Mouse (Mus musculus) neural tube, embryonic 12.5 days (tissue): ENCODE results near the gene Pnkd. TPM values are rescaled to one million over a fixed set of nuclear protein-coding genes. Genes with fewer than 3 reads are reported as not detected.

ENCODE experiments used
- ATAC-seq: fragments of 200-750 bp; cut with Nextera tagmentation; 2 replicates; pipeline ENCODE4 v1.8.0; 2017; ENCODE audit warnings: low read depth, mild to moderate bottlenecking, moderate TSS enrichment, moderate library complexity; ENCODE audit not compliant: low FRiP score
- H3K27ac ChIP-seq: fragments of 300-500 bp; sonication (generic); 2 replicates; pipeline ENCODE4 v1.5.1; 2016
- H3K27me3 ChIP-seq: fragments of 300-500 bp; sonication (generic); replicated peaks from 2 replicates; pipeline ENCODE4 v1.6.1; 2016; ENCODE audit warnings: mild to moderate bottlenecking
- H3K36me3 ChIP-seq: fragments of 300-500 bp; sonication (generic); 2 replicates; pipeline ENCODE4 v1.6.1; 2016; ENCODE audit warnings: mild to moderate bottlenecking
- H3K4me1 ChIP-seq: fragments of 300-500 bp; sonication (generic); 2 replicates; pipeline ENCODE4 v1.6.1; 2016
- H3K4me2 ChIP-seq: fragments of 300-500 bp; sonication (generic); replicated peaks from 2 replicates; pipeline ENCODE4 v1.6.1; 2016; ENCODE audit warnings: mild to moderate bottlenecking
- H3K4me3 ChIP-seq: fragments of 300-500 bp; sonication (generic); 2 replicates; pipeline ENCODE4 v1.5.1; 2016
- H3K9ac ChIP-seq: fragments of 300-500 bp; sonication (generic); 2 replicates; pipeline ENCODE4 v1.6.1; 2016; ENCODE audit warnings: mild to moderate bottlenecking
- H3K9me3 ChIP-seq: fragments of 300-500 bp; sonication (generic); 2 replicates; pipeline ENCODE4 v1.6.1; 2016; ENCODE audit warnings: mild to moderate bottlenecking
- WGBS: fragments of 180-500 bp; shearing (Covaris S2); methylation state at CpG from one replicate; pipeline ENCODE4 v1.1.7; 2016; 5-methylcytosine and 5-hydroxymethylcytosine counted together
- polyA plus RNA-seq: library from polyadenylated mRNA; unstranded; fragments of >200 nt; fragmentation: Nextera tagmentation; extraction: Ambion mirVana; gene quantifications from 2 replicates; pipeline ENCODE4 v1.2.1, GENCODE M21; 2016

Gene Pnkd
- polyA plus RNA-seq, 1 experiment from 2014 or later = 104 TPM

- Histone ChIP-seq H3K36me3 (peaks cover 61% of the 10 kb centered on the region), H3K9me3 (no peaks in the 10 kb centered on the region), H3K9ac (no peak overlapping the region), H3K4me3 (no peak overlapping the region), H3K27ac (no peak overlapping the region), H3K4me1 (no peaks in the 10 kb centered on the region), H3K4me2 (no peak overlapping the region), H3K27me3 (no peaks in the 10 kb centered on the region)
- WGBS = 93% methylated on average over 4 of the region's 4 CpGs
- ATAC-seq = no peak
Observed at GRCm38 (mm10) chr1:74250096-74250495, 34.6 kb upstream of the Pnkd start.

GRCm38 (mm10) chr1:74255704-74256345, 28.9 kb upstream of the Pnkd start:
- H3K9me3 ChIP-seq = no peaks in the 10 kb centered on the region
- 95% methylated on average over 8 of the region's 8 CpGs for WGBS
- no peak for ATAC-seq
- peaks cover 84% of the 10 kb centered on the region for H3K36me3 ChIP-seq
- no peaks in the 10 kb centered on the region for H3K4me1 ChIP-seq
- H3K9ac ChIP-seq = no peak overlapping the region
- no peak overlapping the region for H3K4me2 ChIP-seq
- H3K27ac ChIP-seq = no peak overlapping the region
- no peaks in the 10 kb centered on the region for H3K27me3 ChIP-seq
- no peak overlapping the region for H3K4me3 ChIP-seq

- Histone ChIP-seq H3K4me1 (no peaks in the 10 kb centered on the region), H3K9ac (no peak overlapping the region), H3K4me2 (no peak overlapping the region), H3K9me3 (no peaks in the 10 kb centered on the region), H3K27ac (no peak overlapping the region), H3K36me3 (peaks cover 76% of the 10 kb centered on the region), H3K4me3 (no peak overlapping the region), H3K27me3 (no peaks in the 10 kb centered on the region)
- WGBS = 85% methylated on average over 4 of the region's 4 CpGs
- no peak for ATAC-seq
Observed at GRCm38 (mm10) chr1:74256782-74257181, 27.9 kb upstream of the Pnkd start.

GRCm38 (mm10) chr1:74262510-74262909, 22.2 kb upstream of the Pnkd start:
- no peak overlapping the region for H3K4me3 ChIP-seq
- no peaks in the 10 kb centered on the region for H3K4me1 ChIP-seq
- H3K27me3 ChIP-seq = no peaks in the 10 kb centered on the region
- H3K9ac ChIP-seq = no peak overlapping the region
- no peak overlapping the region for H3K27ac ChIP-seq
- ATAC-seq = no peak
- 92% methylated on average over 6 of the region's 6 CpGs for WGBS
- peaks cover 83% of the 10 kb centered on the region for H3K36me3 ChIP-seq
- H3K9me3 ChIP-seq = no peaks in the 10 kb centered on the region
- H3K4me2 ChIP-seq = no peak overlapping the region

GRCm38 (mm10) chr1:74268750-74269149, 16.0 kb upstream of the Pnkd start:
- Histone ChIP-seq H3K4me3 (no peak overlapping the region), H3K9me3 (no peaks in the 10 kb centered on the region), H3K27ac (no peak overlapping the region), H3K9ac (no peak overlapping the region), H3K36me3 (peaks cover 53% of the 10 kb centered on the region), H3K4me2 (no peak overlapping the region), H3K27me3 (no peaks in the 10 kb centered on the region), H3K4me1 (no peaks in the 10 kb centered on the region)
- ATAC-seq = no peak
- WGBS = 88% methylated on average over 8 of the region's 8 CpGs

- Histone ChIP-seq H3K4me3 (no peak overlapping the region), H3K36me3 (peaks cover 24% of the 10 kb centered on the region), H3K4me1 (no peaks in the 10 kb centered on the region; the same call in 1 of the 2 replicates), H3K9ac (no peak overlapping the region), H3K27me3 (no peaks in the 10 kb centered on the region), H3K4me2 (no peak overlapping the region), H3K27ac (no peak overlapping the region), H3K9me3 (no peaks in the 10 kb centered on the region)
- ATAC-seq = no peak
- whole genome bisulfite sequencing = 84% methylated on average over 4 of the region's 4 CpGs
Observed at GRCm38 (mm10) chr1:74271659-74272058, 13.1 kb upstream of the Pnkd start.

- Histone ChIP-seq H3K4me3 (no peak overlapping the region), H3K27me3 (no peaks in the 10 kb centered on the region), H3K4me2 (no peak overlapping the region), H3K9me3 (no peaks in the 10 kb centered on the region), H3K27ac (no peak overlapping the region), H3K9ac (0 out of 2 replicates have a peak overlapping the region, but pooled peaks have one; percentile 18), H3K4me1 (no peaks in the 10 kb centered on the region; the same call in 1 of the 2 replicates), H3K36me3 (peaks cover 13% of the 10 kb centered on the region)
- no peak for ATAC-seq
- WGBS = 54% methylated on average over 9 of the region's 9 CpGs
Observed at GRCm38 (mm10) chr1:74275015-74275414, 9.7 kb upstream of the Pnkd start.

GRCm38 (mm10) chr1:74277041-74277440, 7.7 kb upstream of the Pnkd start:
- Histone ChIP-seq H3K27ac (no peak overlapping the region), H3K4me2 (no peak overlapping the region), H3K27me3 (no peaks in the 10 kb centered on the region), H3K4me1 (no peaks in the 10 kb centered on the region; the same call in 1 of the 2 replicates), H3K9ac (no peak overlapping the region), H3K36me3 (peaks cover 34% of the 10 kb centered on the region), H3K4me3 (no peak overlapping the region), H3K9me3 (no peaks in the 10 kb centered on the region)
- 66% methylated on average over 6 of the region's 6 CpGs for WGBS
- no peak for ATAC-seq

- Histone ChIP-seq H3K9ac (no peak overlapping the region), H3K4me2 (no peak overlapping the region), H3K4me1 (peaks cover 4% of the 10 kb centered on the region), H3K4me3 (no peak overlapping the region), H3K27me3 (no peaks in the 10 kb centered on the region), H3K36me3 (peaks cover 42% of the 10 kb centered on the region), H3K27ac (no peak overlapping the region), H3K9me3 (no peaks in the 10 kb centered on the region)
- WGBS = 62% methylated on average over 8 of the region's 8 CpGs
- no peak for ATAC-seq
Observed at GRCm38 (mm10) chr1:74277883-74278537, 6.7 kb upstream of the Pnkd start.

GRCm38 (mm10) chr1:74278538-74278937, 6.2 kb upstream of the Pnkd start, which contains the start of gene Gpbar1:
Gene Gpbar1, plus strand, starts transcription at chr1:74278550.
- WGBS = 92% methylated on average over 10 of the region's 10 CpGs
- no peaks in the 10 kb centered on the region for H3K27me3 ChIP-seq
- no peak for ATAC-seq
- H3K9ac ChIP-seq = no peak within 1 kb of the TSS
- peaks cover 7% of the 10 kb centered on the region for H3K4me1 ChIP-seq
- H3K36me3 ChIP-seq = peaks cover 42% of the 10 kb centered on the region
- H3K4me3 ChIP-seq = no peak within 1 kb of the TSS
- no peak within 1 kb of the TSS for H3K27ac ChIP-seq
- H3K9me3 ChIP-seq = no peaks in the 10 kb centered on the region
- no peak within 1 kb of the TSS for H3K4me2 ChIP-seq

- no peak overlapping the region for H3K4me3 ChIP-seq
- no peak overlapping the region for H3K4me2 ChIP-seq
- 90% methylated on average over 11 of the region's 11 CpGs for WGBS
- H3K9ac ChIP-seq = no peak overlapping the region
- H3K9me3 ChIP-seq = no peaks in the 10 kb centered on the region
- peaks cover 12% of the 10 kb centered on the region for H3K4me1 ChIP-seq
- H3K27me3 ChIP-seq = no peaks in the 10 kb centered on the region
- peaks cover 42% of the 10 kb centered on the region for H3K36me3 ChIP-seq
- H3K27ac ChIP-seq = no peak overlapping the region
- no peak for ATAC-seq
Observed at GRCm38 (mm10) chr1:74278988-74279387, 5.7 kb upstream of the Pnkd start.

GRCm38 (mm10) chr1:74280591-74281325, 4.0 kb upstream of the Pnkd start:
- Histone ChIP-seq H3K4me2 (no peak overlapping the region), H3K9me3 (no peaks in the 10 kb centered on the region), H3K9ac (no peak overlapping the region), H3K36me3 (peaks cover 42% of the 10 kb centered on the region), H3K4me1 (peaks cover 17% of the 10 kb centered on the region), H3K27me3 (no peaks in the 10 kb centered on the region), H3K27ac (no peak overlapping the region), H3K4me3 (no peak overlapping the region)
- no peak for ATAC-seq
- 93% methylated on average over 14 of the region's 14 CpGs for WGBS
